In the genomic region with DNA sequence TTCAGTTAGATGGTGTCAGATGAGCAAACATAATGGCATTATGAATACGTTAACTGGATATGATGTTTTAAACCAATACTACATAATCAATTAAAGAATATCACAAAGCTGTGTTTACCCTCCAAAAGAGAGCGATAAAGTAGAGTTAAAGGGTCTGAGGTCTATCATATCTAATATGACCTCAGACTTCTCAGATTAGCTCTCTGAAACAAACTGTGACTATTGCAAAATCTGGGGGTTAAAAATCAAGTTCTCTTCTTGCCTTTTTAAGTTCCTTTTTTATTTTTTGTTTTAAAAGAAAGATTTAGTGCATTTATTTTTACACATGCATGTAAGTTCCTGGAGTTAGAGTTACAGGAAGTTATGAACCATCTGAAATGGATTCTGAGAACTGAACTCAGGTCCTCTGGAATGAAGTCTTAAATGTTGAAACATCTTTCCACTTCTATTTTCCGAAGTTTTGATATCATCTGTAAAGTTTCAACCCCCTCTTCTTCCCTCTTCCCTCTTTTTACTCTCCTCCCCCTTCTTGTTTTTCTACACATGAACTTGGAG, we compare ENCODE assay signal across 18 mouse cellular contexts.
"Had no signal": no experiment of that assay in that cellular context is flagged by ENCODE, and none has a peak within 500 bp of the region (broad histone marks: within the 10 kb centered on the region; RNA-seq: fewer than 3 reads in every experiment).

No protein-coding gene starts in this region.

- H3K4me2 ChIP-seq: intestine, embryonic 15.5 days; kidney, embryonic 15.5 days; limb, embryonic 12.5 days; limb, embryonic 15.5 days; liver, embryonic 13.5 days; neural tube, embryonic 12.5 days; neural tube, embryonic 15.5 days had no signal

- H3K9ac ChIP-seq: intestine, embryonic 15.5 days; kidney, embryonic 15.5 days; limb, embryonic 12.5 days; limb, embryonic 15.5 days; liver, embryonic 13.5 days; neural tube, embryonic 12.5 days; neural tube, embryonic 15.5 days had no signal

- H3K4me1 ChIP-seq: intestine, embryonic 15.5 days; kidney, embryonic 15.5 days; limb, embryonic 12.5 days had no signal

- H3K27me3 ChIP-seq: intestine, embryonic 15.5 days; kidney, embryonic 15.5 days; limb, embryonic 12.5 days; limb, embryonic 15.5 days; liver, embryonic 13.5 days; neural tube, embryonic 12.5 days; neural tube, embryonic 15.5 days had no signal

- H3K9me3 ChIP-seq: intestine, embryonic 15.5 days; kidney, embryonic 15.5 days; limb, embryonic 12.5 days; limb, embryonic 15.5 days; liver, embryonic 13.5 days; midbrain, embryonic 10.5 days; neural tube, embryonic 12.5 days; neural tube, embryonic 15.5 days had no signal

- ATAC-seq: intestine, embryonic 15.5 days had no signal

- DNase-seq: kidney, adult 11 months; kidney, adult 8-10 months; kidney, postnatal 10 days; kidney, postnatal 36 days; layer of hippocampus, postnatal 36 days; left cerebral cortex, postnatal 4 days; liver, embryonic 13.5 days; lung, adult 2 months; midbrain, embryonic 14.5 days; thymus, adult 18-20 months; thymus, postnatal 36 days had no signal

- H3K36me3 ChIP-seq: intestine, embryonic 15.5 days; kidney, embryonic 15.5 days; limb, embryonic 12.5 days; limb, embryonic 15.5 days; liver, embryonic 13.5 days; midbrain, embryonic 10.5 days; neural tube, embryonic 12.5 days; neural tube, embryonic 15.5 days had no signal

- H3K27ac ChIP-seq: intestine, embryonic 15.5 days; kidney, embryonic 15.5 days; limb, embryonic 12.5 days; limb, embryonic 15.5 days; midbrain, embryonic 10.5 days; neural tube, embryonic 12.5 days; neural tube, embryonic 15.5 days had no signal

- H3K4me3 ChIP-seq: intestine, embryonic 15.5 days; kidney, embryonic 15.5 days; limb, embryonic 12.5 days; limb, embryonic 15.5 days; liver, embryonic 13.5 days; midbrain, embryonic 10.5 days; neural tube, embryonic 12.5 days; neural tube, embryonic 15.5 days had no signal
